Mouse (Mus musculus) neural tube, embryonic 13.5 days (tissue): ENCODE measurements around the gene Dyrk3. TPM values are rescaled to one million over a fixed set of nuclear protein-coding genes. Genes with fewer than 3 reads are reported as not detected.
A peak's percentile ranks its signal among the peaks of the same experiment; 100 is the strongest.

Experiments used
- ATAC-seq: fragments of 200-750 bp; cut with Nextera tagmentation; 2 replicates; pipeline ENCODE4 v1.8.0; 2017; ENCODE audit warnings: low read depth, mild to moderate bottlenecking, moderate TSS enrichment, moderate library complexity
- H3K27ac ChIP-seq: fragments of 300-500 bp; sonication (generic); replicated peaks from 2 replicates; pipeline ENCODE4 v1.5.1; 2015; ENCODE audit warnings: moderate library complexity, mild to moderate bottlenecking, inconsistent platforms
- H3K27me3 ChIP-seq: fragments of 300-500 bp; sonication (generic); 2 replicates; pipeline ENCODE4 v1.6.1; 2015; ENCODE audit warnings: mild to moderate bottlenecking, inconsistent platforms
- H3K36me3 ChIP-seq: fragments of 300-500 bp; sonication (generic); 2 replicates; pipeline ENCODE4 v1.6.1; 2015; ENCODE audit warnings: mild to moderate bottlenecking, inconsistent platforms
- H3K4me1 ChIP-seq: fragments of 300-500 bp; sonication (generic); replicated peaks from 2 replicates; pipeline ENCODE4 v1.6.1; 2015; ENCODE audit warnings: inconsistent platforms
- H3K4me2 ChIP-seq: fragments of 300-500 bp; sonication (generic); 2 replicates; pipeline ENCODE4 v1.6.1; 2015; ENCODE audit warnings: inconsistent platforms, mild to moderate bottlenecking, moderate library complexity
- H3K4me3 ChIP-seq: fragments of 300-500 bp; sonication (generic); 2 replicates; pipeline ENCODE4 v1.5.1; 2015; ENCODE audit warnings: mild to moderate bottlenecking, inconsistent platforms
- H3K9ac ChIP-seq: fragments of 300-500 bp; sonication (generic); 2 replicates; pipeline ENCODE4 v1.6.1; 2015; ENCODE audit warnings: moderate library complexity, mild to moderate bottlenecking, inconsistent platforms
- H3K9me3 ChIP-seq: fragments of 300-500 bp; sonication (generic); 2 replicates; pipeline ENCODE4 v1.6.1; 2016; ENCODE audit warnings: inconsistent platforms
- WGBS: fragments of 180-500 bp; shearing (Covaris S2); methylation state at CpG from one replicate; pipeline ENCODE4 v1.1.7; 2015; 5-methylcytosine and 5-hydroxymethylcytosine counted together
- polyA plus RNA-seq: library from polyadenylated mRNA; unstranded; fragments of >200 nt; fragmentation: Nextera tagmentation; extraction: Ambion mirVana; gene quantifications from 2 replicates; pipeline ENCODE4 v1.2.1, GENCODE M21; 2015

Dyrk3 gene
- polyA plus RNA-seq, 1 experiment from 2014 or later, result 17.3 TPM

- Histone ChIP-seq H3K9me3 (no peaks in the 10 kb centered on the region), H3K9ac (no peak overlapping the region), H3K27me3 (no peaks in the 10 kb centered on the region), H3K27ac (peak overlapping the region; percentile 69), H3K4me1 (peaks cover 92% of the 10 kb centered on the region), H3K36me3 (no peaks in the 10 kb centered on the region), H3K4me2 (peak overlapping the region; percentile 24; the same call in 1 of the 2 replicates), H3K4me3 (no peak overlapping the region)
- WGBS, result 32% methylated on average over 7 of the region's 7 CpGs
- ATAC-seq, result no peak
Observed at GRCm38 (mm10) chr1:131086907-131087306, 51.2 kb downstream of the Dyrk3 start.

GRCm38 (mm10) chr1:131085957-131086739 lies 52.0 kb downstream of the Dyrk3 start:
- Histone ChIP-seq H3K27ac (peak overlapping the region; percentile 69), H3K4me2 (peak overlapping the region; percentile 24; the same call in 1 of the 2 replicates), H3K4me3 (no peak overlapping the region), H3K27me3 (no peaks in the 10 kb centered on the region), H3K4me1 (peaks cover 93% of the 10 kb centered on the region), H3K9ac (no peak overlapping the region), H3K9me3 (no peaks in the 10 kb centered on the region), H3K36me3 (no peaks in the 10 kb centered on the region)
- peak; percentile 41; the same call in 1 of the 2 replicates for ATAC-seq
- WGBS, result 13% methylated on average over 4 of the region's 4 CpGs

GRCm38 (mm10) chr1:131085272-131085671 lies 52.9 kb downstream of the Dyrk3 start:
- no peak for ATAC-seq
- peaks cover 90% of the 10 kb centered on the region for H3K4me1 ChIP-seq
- WGBS, result 70% methylated on average over 3 of the region's 3 CpGs
- H3K9me3 ChIP-seq, result no peaks in the 10 kb centered on the region
- H3K4me3 ChIP-seq, result no peak overlapping the region
- 0 out of 2 replicates have a peak overlapping the region, but pooled peaks have one; percentile 24 for H3K27ac ChIP-seq
- H3K9ac ChIP-seq, result no peak overlapping the region
- no peak overlapping the region for H3K4me2 ChIP-seq
- no peaks in the 10 kb centered on the region for H3K36me3 ChIP-seq
- H3K27me3 ChIP-seq, result no peaks in the 10 kb centered on the region

GRCm38 (mm10) chr1:131084289-131084688 lies 53.9 kb downstream of the Dyrk3 start:
- no peak for ATAC-seq
- Histone ChIP-seq H3K36me3 (no peaks in the 10 kb centered on the region), H3K27ac (0 out of 2 replicates have a peak overlapping the region, but pooled peaks have one; percentile 18), H3K9ac (no peak overlapping the region), H3K27me3 (no peaks in the 10 kb centered on the region), H3K4me2 (no peak overlapping the region), H3K9me3 (no peaks in the 10 kb centered on the region), H3K4me3 (no peak overlapping the region), H3K4me1 (peaks cover 90% of the 10 kb centered on the region)
- WGBS, result 31% methylated on average over 8 of the region's 8 CpGs

GRCm38 (mm10) chr1:131083609-131084008 lies 54.5 kb downstream of the Dyrk3 start:
- Histone ChIP-seq H3K36me3 (no peaks in the 10 kb centered on the region), H3K27ac (0 out of 2 replicates have a peak overlapping the region, but pooled peaks have one; percentile 38), H3K9ac (no peak overlapping the region), H3K4me1 (peaks cover 90% of the 10 kb centered on the region), H3K9me3 (no peaks in the 10 kb centered on the region), H3K27me3 (no peaks in the 10 kb centered on the region), H3K4me2 (no peak overlapping the region), H3K4me3 (no peak overlapping the region)
- no peak for ATAC-seq
- WGBS, result 47% methylated on average over 4 of the region's 4 CpGs

- 80% methylated on average over 5 of the region's 5 CpGs for WGBS
- ATAC-seq, result no peak
Observed at GRCm38 (mm10) chr1:131083122-131083521, 55.0 kb downstream of the Dyrk3 start.

GRCm38 (mm10) chr1:131080686-131081085 lies 57.5 kb downstream of the Dyrk3 start:
- no peaks in the 10 kb centered on the region for H3K27me3 ChIP-seq
- H3K36me3 ChIP-seq, result 0 out of 2 replicates have a peak, but pooled peaks cover 5% of the 10 kb centered on the region
- no peak overlapping the region for H3K4me3 ChIP-seq
- ATAC-seq, result no peak
- 96% methylated on average over 1 of the region's 1 CpGs for WGBS
- peaks cover 73% of the 10 kb centered on the region for H3K4me1 ChIP-seq
- H3K9me3 ChIP-seq, result no peaks in the 10 kb centered on the region
- H3K9ac ChIP-seq, result no peak overlapping the region
- no peak overlapping the region for H3K4me2 ChIP-seq
- no peak overlapping the region for H3K27ac ChIP-seq

More at GRCm38 (mm10) chr1:131083122-131083521, 55.0 kb downstream of the Dyrk3 start:
- H3K36me3 ChIP-seq, result no peaks in the 10 kb centered on the region
- no peak overlapping the region for H3K4me3 ChIP-seq
- H3K9ac ChIP-seq, result no peak overlapping the region
- no peaks in the 10 kb centered on the region for H3K27me3 ChIP-seq
- H3K9me3 ChIP-seq, result no peaks in the 10 kb centered on the region
- no peak overlapping the region for H3K4me2 ChIP-seq
- H3K4me1 ChIP-seq, result peaks cover 89% of the 10 kb centered on the region
- no peak overlapping the region for H3K27ac ChIP-seq

GRCm38 (mm10) chr1:131079762-131080161 lies 58.4 kb downstream of the Dyrk3 start:
- 87% methylated on average over 4 of the region's 4 CpGs for WGBS
- no peak for ATAC-seq
- Histone ChIP-seq H3K27ac (peak overlapping the region; percentile 64), H3K4me1 (peaks cover 73% of the 10 kb centered on the region), H3K27me3 (no peaks in the 10 kb centered on the region), H3K9ac (no peak overlapping the region), H3K9me3 (no peaks in the 10 kb centered on the region), H3K4me3 (no peak overlapping the region), H3K36me3 (0 out of 2 replicates have a peak, but pooled peaks cover 5% of the 10 kb centered on the region), H3K4me2 (no peak overlapping the region)

- Histone ChIP-seq H3K4me3 (no peak overlapping the region), H3K4me1 (peaks cover 73% of the 10 kb centered on the region), H3K9me3 (no peaks in the 10 kb centered on the region), H3K36me3 (0 out of 2 replicates have a peak, but pooled peaks cover 5% of the 10 kb centered on the region), H3K27ac (peak overlapping the region; percentile 64), H3K27me3 (no peaks in the 10 kb centered on the region), H3K4me2 (no peak overlapping the region), H3K9ac (no peak overlapping the region)
- WGBS, result 25% methylated on average over 3 of the region's 3 CpGs
- ATAC-seq, result peak; percentile 84
Observed at GRCm38 (mm10) chr1:131078761-131079330, 59.3 kb downstream of the Dyrk3 start.

Other genes starting within 250 kb of the Dyrk3 start
- gene Il20, start 226.9 kb downstream of the Dyrk3 start, polyA plus RNA-seq, result not detected in 2 replicates
- gene Il19, start 198.2 kb downstream of the Dyrk3 start, polyA plus RNA-seq, result not detected in 2 replicates
- gene Il10, start 118.5 kb downstream of the Dyrk3 start, polyA plus RNA-seq, result not detected in 2 replicates
- 22.3 and 22.7 TPM in 2 replicates for gene Mapkapk2, start 40.5 kb downstream of the Dyrk3 start, polyA plus RNA-seq
- gene Eif2d, start 14.8 kb upstream of the Dyrk3 start, polyA plus RNA-seq, result 47.9 and 50.4 TPM in 2 replicates
- gene Rassf5, start 106.9 kb upstream of the Dyrk3 start, polyA plus RNA-seq, result 2.6 and 3.4 TPM in 2 replicates
- gene Ikbke, start 141.3 kb upstream of the Dyrk3 start, polyA plus RNA-seq, result 0.91 and 1.2 TPM in 2 replicates